Mouse (Mus musculus) lung, adult 2 months (tissue): ENCODE data around the gene Olfml1. TPM values are rescaled to one million over a fixed set of nuclear protein-coding genes. Genes with fewer than 3 reads are reported as not detected.

Experiments
- DNase-seq: peaks from one replicate; pipeline ENCODE4 v3.0.0; 2022
- H3K4me1 ChIP-seq: fragments of 200-500 bp; 2 replicates; pipeline ENCODE4 v1.6.1; 2011; ENCODE audit warnings: low read length; ENCODE audit not compliant: control insufficient read depth, insufficient read depth
- H3K4me3 ChIP-seq: fragments of 200-500 bp; replicated peaks from 2 replicates; pipeline ENCODE3; 2011; ENCODE audit warnings: low read depth, mild to moderate bottlenecking, control low read depth, low read length; ENCODE audit errors: extremely low read depth
- CTCF ChIP-seq: fragments of 200-500 bp; IDR thresholded peaks from 2 replicates; pipeline ENCODE4 v1.5.1; 2011; ENCODE audit warnings: mild to moderate bottlenecking, low read length, control low read depth; ENCODE audit not compliant: insufficient read depth
- POLR2A ChIP-seq: fragments of 200-500 bp; IDR thresholded peaks from 2 replicates; pipeline ENCODE4 v1.6.1; 2011; ENCODE audit warnings: low read depth, mild to moderate bottlenecking, control low read depth, low read length, borderline replicate concordance; ENCODE audit errors: extremely low read depth
- WGBS: fragments of 180-500 bp; shearing (Covaris S2); methylation state at CpG from one replicate; pipeline ENCODE4 v1.1.7; 2018; 5-methylcytosine and 5-hydroxymethylcytosine counted together
- polyA plus RNA-seq: library from polyadenylated mRNA; depleted of rRNA; stranded (reverse); fragments of >200 nt; gene quantifications from 2 replicates; pipeline ENCODE4 v1.2.3, GENCODE M21; 2012; rRNA removed

Gene Olfml1
- 7.4 and 11.1 TPM in 2 replicates for polyA plus RNA-seq

DNA sequence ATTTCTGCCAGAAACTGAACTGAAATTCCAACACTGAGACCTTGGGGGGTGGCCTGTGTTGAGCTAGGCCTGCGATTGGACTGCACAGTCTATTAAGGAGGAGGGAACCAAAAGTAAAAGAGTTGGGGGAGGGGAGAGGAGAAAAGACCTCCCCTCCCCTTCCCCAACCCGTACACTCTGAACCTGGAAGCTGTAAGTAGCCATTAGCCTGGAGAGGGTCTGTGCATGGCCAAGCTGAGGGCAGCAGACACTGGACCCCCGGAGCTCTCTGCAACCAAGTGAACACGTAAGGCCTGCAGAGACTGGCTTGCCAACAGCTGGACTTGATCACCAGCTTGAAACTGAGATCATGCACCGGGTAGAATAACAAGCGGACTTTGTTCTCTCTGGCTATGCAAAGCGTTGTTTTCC, at the start of gene Olfml1:
TSS of gene Olfml1 (plus strand) at position 186 of the 411 bp plus-strand sequence.
- Histone ChIP-seq H3K4me1 (no peaks in the 10 kb centered on the region), H3K4me3 (peak within 1 kb of the TSS; percentile 61)
- DNase-seq = no peak
- 42% methylated on average over 7 of the region's 7 CpGs for WGBS
- TF ChIP-seq CTCF = no peak
- TF ChIP-seq POLR2A = no peak

DNA sequence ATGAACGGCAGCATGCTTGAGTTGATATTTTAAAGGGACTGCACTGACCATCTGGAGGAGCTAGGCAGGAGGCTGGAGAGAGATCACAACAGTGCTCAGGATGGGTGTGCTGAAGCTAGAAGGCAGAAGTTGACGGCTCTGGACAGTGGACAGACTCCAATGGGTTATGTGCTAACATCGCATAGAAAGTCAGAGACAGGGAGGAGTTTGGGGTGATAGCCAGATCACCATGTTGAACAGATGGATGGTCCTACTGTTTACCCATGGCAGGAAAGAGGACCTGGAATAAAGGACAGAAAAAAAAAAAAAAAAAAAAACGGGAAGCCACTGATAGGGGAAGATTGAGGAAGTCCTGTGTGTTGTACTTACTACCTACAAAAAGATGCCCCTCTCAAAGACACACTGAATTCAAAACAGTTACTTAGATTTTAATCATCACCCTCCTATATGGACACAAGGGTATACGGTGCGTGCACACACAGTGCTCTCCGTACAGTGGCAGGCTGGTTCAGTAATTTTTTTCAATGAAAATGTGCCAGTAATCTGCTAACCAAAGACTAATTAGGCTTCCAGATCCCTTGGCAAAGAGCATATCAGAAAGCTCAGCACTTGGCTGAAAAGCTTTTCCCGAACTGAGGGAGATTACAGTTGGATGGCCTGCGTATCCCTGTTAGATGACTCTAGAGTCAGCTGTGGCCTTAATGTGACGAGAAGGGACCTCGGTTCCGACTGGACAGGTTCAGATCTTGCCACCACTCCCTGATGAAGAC, 47.8 kb upstream of the Olfml1 start:
- no peak for DNase-seq
- Histone ChIP-seq H3K4me1 (no peaks in the 10 kb centered on the region), H3K4me3 (no peak overlapping the region)
- WGBS = 74% methylated on average over 12 of the region's 12 CpGs
- TF ChIP-seq POLR2A (no peak), CTCF (no peak)

DNA sequence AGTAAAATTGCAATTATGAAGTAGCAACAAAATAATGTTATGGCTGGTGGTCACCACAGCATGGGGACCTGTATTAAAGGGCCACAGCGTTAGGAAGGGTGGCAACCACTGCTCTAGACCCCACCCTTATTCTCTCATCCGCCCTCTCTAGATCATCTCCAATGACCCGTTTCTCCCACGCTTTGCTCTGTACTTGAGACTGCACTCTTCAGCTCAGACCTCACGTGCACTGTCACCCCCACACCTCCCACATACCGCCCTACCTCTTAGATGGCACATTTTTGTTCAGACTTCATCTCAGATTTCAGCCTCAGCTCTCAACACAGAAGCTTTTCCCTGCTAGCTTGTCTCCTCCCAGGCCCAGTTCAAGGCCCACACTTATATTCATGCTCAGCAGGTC, 45.8 kb upstream of the Olfml1 start:
- no peak for TF ChIP-seq POLR2A
- no peak for TF ChIP-seq CTCF
- WGBS = 73% methylated on average over 6 of the region's 6 CpGs
- DNase-seq = no peak
- H3K4me1 ChIP-seq = no peaks in the 10 kb centered on the region
- H3K4me3 ChIP-seq = no peak overlapping the region

DNA sequence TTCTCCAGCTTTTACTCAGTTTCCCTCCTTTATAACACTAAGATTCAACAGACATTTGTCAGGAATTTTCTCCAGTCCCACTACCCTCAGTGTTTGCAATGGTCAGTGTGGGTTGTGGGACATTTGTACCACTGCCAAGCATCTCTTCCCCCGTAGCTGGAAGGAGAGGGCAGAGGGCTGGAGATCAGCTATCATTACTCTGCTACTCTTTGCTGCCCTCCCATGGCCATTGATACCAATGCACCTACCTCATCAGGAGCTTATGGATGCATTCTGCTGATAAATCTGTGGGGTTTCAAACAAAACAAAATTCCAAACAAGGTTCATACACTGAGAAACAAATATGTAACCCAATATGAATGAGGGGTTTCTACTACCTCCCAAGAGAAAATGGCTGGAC, 40.9 kb upstream of the Olfml1 start:
- Histone ChIP-seq H3K4me1 (no peaks in the 10 kb centered on the region), H3K4me3 (no peak overlapping the region)
- TF ChIP-seq POLR2A (no peak), CTCF (peak; percentile 59; the same call in 1 of the 2 replicates)
- peak; percentile 18 for DNase-seq
- WGBS = 3% methylated on average over 1 of the region's 1 CpGs

DNA sequence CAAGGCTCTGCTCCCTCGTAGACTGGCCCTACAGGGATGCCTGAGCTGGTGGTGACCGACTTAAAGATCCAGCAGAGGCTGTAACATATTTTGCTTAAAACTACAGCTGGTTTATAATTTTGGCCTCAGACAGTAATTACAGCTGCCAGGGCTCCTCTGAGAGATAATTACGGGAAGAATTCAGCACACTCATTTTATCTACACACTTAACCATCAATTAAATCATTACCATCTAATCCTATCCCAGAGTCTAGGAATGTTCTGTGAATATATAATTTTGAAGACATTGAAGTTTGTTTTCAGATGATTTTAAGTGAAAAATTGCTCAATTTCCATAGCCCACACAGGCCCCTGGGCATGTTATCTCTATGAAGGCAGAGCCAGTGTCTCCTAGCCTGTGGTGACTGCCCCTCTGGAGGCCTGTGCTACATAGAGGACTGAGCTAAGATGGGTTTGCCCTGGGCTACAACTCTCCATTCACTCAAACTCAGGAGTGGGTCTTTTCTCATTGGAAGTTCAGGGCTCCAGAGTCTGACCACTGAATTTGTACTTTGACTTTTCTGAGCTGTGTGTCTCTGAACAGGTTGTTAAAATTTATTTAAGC, 39.0 kb upstream of the Olfml1 start:
- Histone ChIP-seq H3K4me3 (no peak overlapping the region), H3K4me1 (no peaks in the 10 kb centered on the region)
- 74% methylated on average over 3 of the region's 3 CpGs for WGBS
- no peak for TF ChIP-seq CTCF
- no peak for TF ChIP-seq POLR2A
- no peak for DNase-seq

DNA sequence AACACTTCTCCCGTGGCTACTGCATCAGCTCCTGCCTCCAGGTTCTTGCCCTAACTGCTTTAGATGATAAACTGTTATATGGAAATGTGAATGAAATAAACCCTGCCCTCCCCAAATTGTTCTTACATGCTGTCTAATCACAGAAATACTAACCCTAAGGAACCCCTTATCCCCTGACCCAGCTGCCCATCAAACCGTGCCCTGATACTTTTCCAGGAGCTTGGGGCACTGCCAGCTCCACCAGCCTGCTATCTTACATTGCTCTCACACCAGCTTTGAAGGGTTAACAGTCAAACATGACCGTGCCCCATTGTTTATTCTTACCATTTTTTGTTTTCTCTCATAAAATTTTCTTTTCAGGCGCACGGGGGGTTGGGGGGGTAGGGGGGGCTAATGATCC, 37.9 kb upstream of the Olfml1 start:
- TF ChIP-seq CTCF (no peak), POLR2A (no peak)
- WGBS = 36% methylated on average over 5 of the region's 5 CpGs
- Histone ChIP-seq H3K4me3 (no peak overlapping the region), H3K4me1 (no peaks in the 10 kb centered on the region)
- DNase-seq = no peak

DNA sequence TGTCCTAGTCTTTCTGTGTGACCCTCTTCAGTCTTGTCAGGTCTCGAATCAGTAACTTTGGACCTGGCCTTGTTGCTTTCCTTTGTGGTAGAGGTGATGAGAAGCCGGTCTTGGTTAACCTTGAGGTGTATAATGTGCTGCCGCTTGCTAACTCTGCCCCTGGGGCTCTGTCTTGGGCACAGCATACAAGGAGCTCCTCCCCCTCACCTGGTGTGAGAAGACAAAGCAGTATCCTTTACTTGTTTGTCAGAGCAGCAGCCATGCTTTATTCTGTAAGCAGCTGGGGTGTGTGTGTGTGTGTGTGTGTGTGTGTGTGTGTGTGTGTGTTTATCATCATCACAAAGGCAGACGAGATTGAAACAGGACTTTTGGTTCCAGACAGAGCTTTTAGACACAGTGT, 31.9 kb upstream of the Olfml1 start:
- no peaks in the 10 kb centered on the region for H3K4me1 ChIP-seq
- TF ChIP-seq CTCF = no peak
- DNase-seq = no peak
- H3K4me3 ChIP-seq = no peak overlapping the region
- 78% methylated on average over 4 of the region's 4 CpGs for WGBS

DNA sequence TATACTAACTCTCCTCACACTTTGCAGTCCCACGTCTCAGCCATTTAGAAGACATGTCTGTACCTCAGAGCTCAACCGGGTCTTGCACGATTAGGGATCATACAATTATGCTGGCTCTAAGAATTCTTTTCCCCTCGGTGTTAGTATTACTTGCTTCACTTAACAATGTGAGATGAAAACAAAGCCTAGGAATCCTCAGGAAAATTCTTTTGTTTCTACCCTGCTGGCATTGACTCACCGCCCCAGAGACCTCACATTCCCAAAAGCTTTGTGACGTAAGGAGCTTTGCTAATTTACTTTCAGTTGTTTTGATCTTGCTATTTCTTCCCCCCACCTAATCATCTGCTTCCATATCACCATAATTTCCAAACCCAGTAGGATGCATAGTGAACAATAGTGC, 30.7 kb upstream of the Olfml1 start:
- Histone ChIP-seq H3K4me1 (no peaks in the 10 kb centered on the region), H3K4me3 (no peak overlapping the region)
- TF ChIP-seq CTCF = no peak
- 67% methylated on average over 6 of the region's 6 CpGs for WGBS
- no peak for DNase-seq

DNA sequence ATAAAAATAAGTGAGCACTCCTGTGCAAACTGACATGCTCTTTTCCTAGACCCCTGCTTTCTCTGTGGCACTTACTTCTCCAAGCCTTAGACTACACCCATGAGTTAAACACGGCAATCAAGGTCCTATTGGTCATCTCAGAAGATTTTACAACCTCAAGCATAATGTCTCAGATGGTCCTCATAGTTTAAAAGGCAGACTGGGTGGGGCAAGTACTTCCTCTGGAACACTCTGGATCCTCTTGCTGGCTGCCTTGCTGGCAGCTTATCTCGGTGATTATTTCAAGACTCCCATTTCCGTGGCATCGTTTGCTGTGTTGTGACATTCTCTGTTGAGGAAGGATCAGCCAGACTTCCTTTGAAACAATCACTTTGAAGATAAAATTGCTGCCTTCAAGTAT, 27.2 kb upstream of the Olfml1 start:
- H3K4me1 ChIP-seq = no peaks in the 10 kb centered on the region
- TF ChIP-seq POLR2A (no peak), CTCF (no peak)
- DNase-seq = no peak
- H3K4me3 ChIP-seq = no peak overlapping the region
- WGBS = 7% methylated on average over 4 of the region's 4 CpGs

DNA sequence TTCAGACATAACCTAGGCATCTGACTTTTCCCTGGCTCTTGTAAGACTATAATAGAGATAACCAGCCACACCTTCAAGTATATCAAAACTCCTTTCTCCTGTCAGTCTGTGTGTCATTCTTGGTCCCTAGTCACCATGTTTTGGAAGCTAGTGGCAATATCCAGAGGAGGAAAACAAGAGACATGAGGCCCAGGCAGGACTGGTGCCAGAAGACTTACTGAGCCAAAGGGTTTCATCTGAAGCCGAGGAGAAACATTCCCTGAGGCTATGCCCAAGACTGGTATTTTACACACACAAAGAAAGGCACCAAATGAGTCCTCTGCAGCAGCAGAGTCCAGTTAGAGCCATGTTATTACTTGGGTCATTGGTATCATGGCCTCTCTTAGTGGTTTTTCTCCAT, 22.2 kb upstream of the Olfml1 start:
- Histone ChIP-seq H3K4me1 (no peaks in the 10 kb centered on the region), H3K4me3 (no peak overlapping the region)
- WGBS = 67% methylated on average over 1 of the region's 1 CpGs
- DNase-seq = no peak
- TF ChIP-seq POLR2A (no peak), CTCF (no peak)
